Mouse (Mus musculus): ENCODE measurements around the gene Tctex1d4. TPM values are rescaled to one million over a fixed set of nuclear protein-coding genes. Genes with fewer than 3 reads are reported as not detected.
A peak's percentile ranks its signal among the peaks of the same experiment; 100 is the strongest.

Tctex1d4 gene
- total RNA-seq, 2 experiments from 2014 or later, result 0.95 to 2.3 TPM

GRCm38 (mm10) chr4:117119636-117120035, 7.0 kb upstream of the Tctex1d4 start:
- DNase-seq (ENCODE audit: low spot score in 2 of 2), result no peak

- DNase-seq (ENCODE audit: low spot score in 2 of 2), result no peak
These were observed 6.5 kb upstream of the Tctex1d4 start for GRCm38 (mm10) chr4:117120052-117120444.

DNA sequence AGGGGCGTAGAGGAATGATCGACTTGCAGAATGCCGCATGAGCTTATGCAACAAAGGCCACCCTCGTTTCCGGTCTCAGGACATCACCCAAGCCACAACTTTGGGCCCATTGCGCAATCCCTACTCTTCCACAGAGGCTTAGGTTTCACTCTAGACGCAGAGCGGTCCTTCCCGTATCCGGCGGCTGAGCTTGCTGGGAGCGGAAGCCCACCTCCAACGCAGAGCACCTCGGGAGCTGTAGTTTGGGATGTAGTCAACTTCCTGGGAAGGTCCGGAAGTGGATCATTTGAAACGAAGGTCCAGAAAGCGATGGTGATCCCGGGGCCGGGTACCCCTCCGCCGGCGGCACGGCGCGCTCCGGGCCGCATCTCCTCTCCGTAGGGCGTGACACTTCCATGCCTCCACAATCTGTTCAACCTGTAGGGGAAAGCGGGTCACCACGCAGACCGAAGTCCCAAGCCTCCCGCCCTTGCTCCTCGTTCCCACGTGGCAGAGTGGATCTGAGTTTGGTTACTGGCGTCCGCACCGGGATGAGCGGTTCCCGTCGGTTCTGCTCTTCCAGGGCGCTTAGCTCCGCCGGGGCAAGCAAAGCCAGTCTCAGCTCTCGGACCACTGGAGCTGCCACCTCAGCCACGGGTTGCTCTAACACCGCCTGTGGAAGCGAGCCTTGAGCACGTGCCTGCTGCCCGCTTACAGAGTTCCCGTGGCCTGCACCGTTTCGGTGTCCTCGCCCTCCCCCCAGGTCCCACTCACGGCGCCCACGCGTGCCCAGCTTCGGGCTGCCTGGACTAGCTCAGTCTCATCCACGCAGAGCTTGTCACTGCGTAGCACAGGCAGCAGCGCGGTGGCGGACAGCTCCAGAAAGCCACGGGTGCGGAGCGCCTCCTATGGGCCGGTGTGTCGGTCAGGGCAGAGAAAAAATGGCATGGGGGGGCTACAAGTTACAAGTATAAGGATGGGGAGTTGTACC, 5.9 kb upstream of the Tctex1d4 start:
- peak; percentile 90 to 96 for DNase-seq (ENCODE audit: low spot score in 2 of 2)

DNA sequence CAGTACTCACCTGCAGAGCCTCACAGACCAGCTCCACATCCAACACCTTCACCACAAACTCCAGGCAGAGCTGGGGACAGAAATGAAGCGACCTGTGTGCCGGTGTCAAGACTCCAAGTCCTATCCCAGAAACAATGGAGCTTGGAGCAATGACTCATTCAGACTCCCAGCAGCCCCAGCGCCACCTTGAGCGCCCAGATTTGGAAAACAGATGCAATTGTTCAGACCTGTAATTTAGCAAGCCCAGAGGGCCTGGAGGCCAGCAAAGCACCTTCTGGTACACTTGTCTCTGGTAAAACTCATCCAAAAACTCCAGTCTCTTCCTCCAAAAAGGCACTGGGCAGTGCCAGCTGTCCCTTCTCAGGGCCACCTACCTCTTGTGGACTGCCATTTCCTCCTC, 4.4 kb upstream of the Tctex1d4 start:
- DNase-seq (ENCODE audit: low spot score in 2 of 2), result no peak

DNA sequence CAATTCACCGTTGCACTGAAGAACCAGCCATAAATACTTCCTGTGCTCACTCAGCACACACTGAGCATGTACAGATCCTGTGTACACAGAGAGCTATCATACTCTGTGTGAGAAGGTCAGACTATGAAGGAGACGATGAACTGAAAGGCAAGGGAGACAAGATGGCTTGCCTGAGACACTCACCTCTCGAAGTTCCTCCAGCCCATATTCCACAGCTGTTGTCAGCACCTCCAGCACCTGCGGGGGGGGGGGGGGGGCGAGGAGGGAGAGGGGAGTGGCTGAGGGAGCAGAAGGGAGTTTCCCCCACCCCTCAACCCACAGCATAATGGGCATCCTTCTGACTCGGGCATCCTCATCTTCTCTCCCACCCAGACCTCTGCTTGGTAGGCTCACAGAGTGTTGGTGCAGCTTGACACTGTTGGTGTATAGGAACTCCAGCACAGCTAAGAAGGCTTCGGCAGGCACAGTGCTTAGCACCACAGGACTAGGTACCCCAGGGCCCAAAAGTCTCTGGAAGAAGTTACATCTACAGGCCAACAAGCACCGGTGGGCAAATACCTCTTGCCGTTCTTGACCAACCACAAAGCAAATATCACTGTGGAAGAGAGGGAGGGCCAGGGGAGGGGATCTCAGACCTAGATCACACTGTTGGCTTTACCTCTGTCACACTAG, 2.9 kb upstream of the Tctex1d4 start:
- DNase-seq (ENCODE audit: low spot score in 2 of 2), result no peak

DNA sequence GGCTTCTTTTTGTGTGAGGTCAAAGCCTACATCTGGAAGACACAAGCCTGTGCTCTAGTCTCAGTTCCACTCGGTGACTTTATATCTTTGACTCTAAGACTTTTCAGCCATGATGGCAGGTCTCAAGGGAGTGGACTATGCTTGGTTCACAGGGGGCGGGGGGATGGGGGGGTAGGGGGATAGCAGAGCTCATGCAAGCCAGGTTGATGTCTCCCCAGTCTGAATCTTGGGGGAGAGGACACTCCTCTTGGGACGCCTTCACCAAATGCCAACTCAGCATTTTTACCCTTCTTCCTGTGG, 2.4 kb upstream of the Tctex1d4 start:
- no peak for DNase-seq (ENCODE audit: low spot score in 2 of 2)

GRCm38 (mm10) chr4:117124518-117125347, 1.9 kb upstream of the Tctex1d4 start:
- DNase-seq (ENCODE audit: low spot score in 2 of 2), result peak in 1 of 2 experiments; percentile 34

- peak; percentile 77 to 80 for DNase-seq (ENCODE audit: low spot score in 2 of 2)
These were observed 1.2 kb upstream of the Tctex1d4 start, which contains the start of gene Btbd19 for GRCm38 (mm10) chr4:117125348-117125909. Gene Btbd19, minus strand, starts transcription at chr4:117125725.

DNA sequence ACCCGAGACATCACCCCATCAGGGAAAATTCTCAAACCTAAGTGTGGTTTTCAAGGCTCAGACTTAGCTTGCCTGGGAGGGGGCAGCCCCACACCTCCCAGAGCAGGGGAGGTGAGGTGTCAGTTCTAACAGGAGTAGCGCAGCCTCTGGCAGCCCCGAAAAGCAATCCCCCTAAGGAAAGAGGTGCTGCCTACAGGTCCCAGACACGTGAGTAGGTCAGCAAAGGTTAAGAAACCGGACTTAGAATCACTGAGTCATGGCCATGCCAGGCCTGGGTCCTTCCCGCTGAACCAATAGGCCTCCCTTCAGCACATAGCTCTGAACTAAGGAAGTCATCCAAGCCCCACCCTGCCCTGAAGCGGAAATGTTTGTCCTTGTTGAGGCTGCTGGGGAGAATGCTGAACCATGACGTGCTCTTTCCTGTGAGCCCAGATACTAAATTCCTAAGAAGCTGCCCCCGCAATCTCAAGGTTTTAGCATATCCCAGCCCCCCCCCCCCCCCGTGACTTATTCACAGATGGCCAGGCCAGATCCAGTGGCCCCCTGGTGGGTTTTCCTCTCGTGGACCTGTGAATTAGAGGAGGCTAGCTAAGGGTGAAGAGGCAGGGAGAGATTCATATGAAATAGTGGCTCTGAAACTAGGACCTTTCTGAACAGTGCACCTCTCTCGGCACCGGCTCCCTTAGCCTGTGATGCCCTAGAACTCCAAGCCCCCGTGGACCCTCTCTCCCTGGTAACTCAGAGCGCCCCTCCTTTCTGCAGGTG, 502 bp upstream of the Tctex1d4 start:
- DNase-seq (ENCODE audit: low spot score in 2 of 2), result peak in 1 of 2 experiments; percentile 28

DNA sequence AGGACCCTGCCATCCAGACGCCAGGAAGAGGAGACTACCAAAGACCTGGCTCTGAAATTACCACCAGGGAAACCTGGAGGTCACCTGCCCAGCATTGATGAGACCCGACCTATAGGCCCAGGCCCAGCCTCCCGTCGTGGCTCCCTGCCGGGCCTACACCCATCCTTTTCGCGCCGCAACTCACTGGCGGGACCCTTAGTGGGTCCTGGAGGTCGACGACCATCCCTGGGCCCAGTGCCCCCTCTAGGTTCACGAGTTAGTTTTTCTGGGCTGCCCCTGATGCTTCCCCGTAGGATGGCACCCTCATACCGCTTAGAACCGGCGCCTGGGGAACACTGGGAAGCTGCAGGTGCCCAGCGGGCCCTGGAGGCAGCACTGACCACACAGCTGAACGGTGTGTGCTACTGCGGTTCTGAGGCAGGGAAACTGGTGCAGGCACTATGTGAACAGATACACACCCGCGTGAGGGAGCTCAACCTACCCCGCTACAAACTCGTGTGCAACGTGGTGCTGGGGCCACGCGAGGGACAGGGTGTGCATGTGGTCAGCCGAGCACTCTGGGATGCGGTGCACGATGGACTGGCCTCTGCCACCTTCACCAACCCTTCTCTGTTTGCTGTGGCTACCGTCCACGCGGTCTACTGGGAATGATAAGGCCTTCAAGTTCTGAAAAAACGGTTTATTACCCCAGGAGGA, 1.5 kb downstream of the Tctex1d4 start:
- DNase-seq (ENCODE audit: low spot score in 2 of 2), result no peak

GRCm38 (mm10) chr4:117130790-117131189, 4.2 kb downstream of the Tctex1d4 start:
- DNase-seq (ENCODE audit: low spot score in 2 of 2), result no peak

DNA sequence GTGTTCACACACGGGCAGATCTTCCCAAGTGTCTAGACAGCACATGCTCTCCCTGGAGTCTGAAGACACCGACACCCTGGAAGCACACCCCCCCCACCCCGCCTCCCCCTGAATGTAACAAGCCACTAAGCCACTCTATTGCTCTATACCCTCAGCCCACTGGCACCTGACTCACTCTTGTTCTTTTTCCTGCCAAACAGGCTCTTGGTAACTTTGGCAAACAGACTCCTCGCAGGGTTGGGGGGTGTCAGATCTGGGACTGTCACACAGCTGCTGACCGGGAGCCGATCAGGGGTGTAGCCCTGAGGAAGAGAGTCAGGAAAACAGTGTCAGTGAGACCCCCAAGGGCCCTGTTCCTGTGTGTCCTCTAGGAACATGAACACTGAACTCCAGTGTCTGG, 4.6 kb downstream of the Tctex1d4 start:
- no peak for DNase-seq (ENCODE audit: low spot score in 2 of 2)

DNA sequence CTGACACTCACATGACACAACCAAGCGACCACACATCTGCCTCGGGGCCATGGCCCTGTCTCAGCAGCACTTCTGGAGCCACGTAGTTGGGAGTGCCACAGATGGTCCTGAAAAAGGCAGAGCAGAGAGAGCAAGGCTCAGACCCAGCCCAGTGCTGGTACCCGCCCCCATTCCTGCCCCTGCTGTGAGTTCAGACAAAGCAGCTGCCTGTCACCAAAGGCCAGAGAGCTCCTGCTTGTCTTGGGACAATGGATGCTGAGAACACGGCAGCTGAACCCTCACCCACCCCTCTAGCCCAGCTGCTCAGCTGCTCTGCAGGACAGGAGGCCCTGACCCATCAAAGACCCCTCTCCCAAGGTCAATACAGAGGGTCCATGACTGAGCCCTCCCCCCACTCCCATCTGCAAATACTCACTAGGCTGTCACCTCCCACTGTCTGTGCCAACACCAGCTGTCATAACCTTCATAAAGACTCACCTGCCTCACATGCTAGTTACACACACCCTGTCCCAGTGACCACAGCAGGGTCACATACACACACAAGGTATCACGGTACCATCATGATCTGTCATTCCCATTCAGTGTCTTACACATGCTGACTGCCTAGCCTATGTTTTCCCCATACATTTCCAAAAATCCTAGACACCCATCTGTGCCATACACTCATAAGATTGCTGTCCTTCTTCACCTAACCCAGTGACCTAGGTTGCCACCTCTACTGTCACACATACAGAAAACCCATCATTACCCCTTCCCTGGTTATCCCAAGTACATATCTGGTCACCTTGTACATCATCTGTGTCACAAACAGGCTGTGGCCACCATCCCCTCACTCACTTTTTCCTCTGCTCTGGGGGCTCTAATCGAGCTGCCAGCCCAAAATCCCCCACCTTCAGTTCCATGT, 5.5 kb downstream of the Tctex1d4 start:
- DNase-seq (ENCODE audit: low spot score in 2 of 2), result no peak

GRCm38 (mm10) chr4:117132794-117133143, 6.2 kb downstream of the Tctex1d4 start:
- DNase-seq (ENCODE audit: low spot score in 2 of 2), result no peak

- no peak for DNase-seq (ENCODE audit: low spot score in 2 of 2)
These were observed 6.8 kb downstream of the Tctex1d4 start for GRCm38 (mm10) chr4:117133366-117133796.

DNA sequence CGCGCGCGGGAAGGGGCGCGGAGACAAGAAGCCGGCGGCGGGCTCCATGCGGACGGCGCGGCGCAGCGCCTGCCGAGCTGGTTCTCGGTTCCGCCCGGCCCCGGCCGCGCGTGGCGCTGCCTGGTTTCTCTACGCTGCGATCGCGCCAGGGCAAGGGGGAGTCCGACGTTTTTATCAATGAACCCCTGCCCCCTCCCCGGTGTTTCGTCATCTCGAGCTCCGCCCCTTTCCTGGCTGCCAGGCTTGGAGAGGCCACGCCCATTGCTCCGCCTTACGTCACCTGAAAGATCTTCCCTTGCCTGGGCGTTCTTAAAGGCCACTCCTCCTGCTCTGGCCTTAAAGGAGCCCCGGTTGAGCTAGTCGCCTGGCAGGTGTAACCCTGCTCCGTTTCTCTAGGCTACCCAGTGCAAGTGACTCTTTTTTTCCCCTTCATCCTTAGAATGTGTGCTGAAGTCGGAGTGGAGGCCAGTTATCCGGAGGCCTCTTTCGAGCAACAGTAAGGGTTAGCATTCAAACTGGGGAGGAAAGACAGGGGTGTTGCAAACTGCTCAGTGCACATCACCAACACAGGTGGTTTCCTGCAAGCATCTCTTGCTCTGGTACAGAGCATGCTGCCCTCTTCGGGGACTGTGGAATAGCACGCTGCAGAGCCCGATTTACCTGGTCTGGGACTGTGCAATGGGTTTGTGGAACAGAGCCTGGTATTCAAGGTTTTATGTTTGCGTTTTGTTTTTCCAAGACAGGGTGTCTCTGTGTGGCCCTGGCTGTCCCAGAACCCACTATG, 7.4 kb downstream of the Tctex1d4 start, which contains the start of gene Plk3:
Plk3 (minus strand) TSS at position 147 of the 784 bp plus-strand sequence.
- peak; percentile 96 to 98 for DNase-seq (ENCODE audit: low spot score in 2 of 2)

DNA sequence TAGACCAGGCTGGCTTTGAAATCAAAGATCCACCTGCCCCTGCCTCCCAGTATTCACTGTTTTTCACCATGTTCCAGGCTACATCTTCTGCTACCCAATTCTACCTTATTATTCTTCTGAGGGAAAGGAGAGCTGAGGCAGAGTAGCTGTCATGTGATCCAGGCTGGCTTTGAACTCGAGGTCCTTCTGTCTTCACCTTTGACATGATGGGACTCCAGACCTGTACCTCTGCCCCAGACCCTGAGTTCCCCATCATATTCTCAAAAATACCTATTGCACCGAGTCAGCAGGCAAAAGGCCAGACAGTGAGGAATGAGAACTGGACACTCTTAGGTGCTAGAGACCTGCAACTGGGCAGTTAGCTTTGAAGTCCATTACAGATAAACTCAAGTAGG, 8.0 kb downstream of the Tctex1d4 start:
- no peak for DNase-seq (ENCODE audit: low spot score in 2 of 2)

DNA sequence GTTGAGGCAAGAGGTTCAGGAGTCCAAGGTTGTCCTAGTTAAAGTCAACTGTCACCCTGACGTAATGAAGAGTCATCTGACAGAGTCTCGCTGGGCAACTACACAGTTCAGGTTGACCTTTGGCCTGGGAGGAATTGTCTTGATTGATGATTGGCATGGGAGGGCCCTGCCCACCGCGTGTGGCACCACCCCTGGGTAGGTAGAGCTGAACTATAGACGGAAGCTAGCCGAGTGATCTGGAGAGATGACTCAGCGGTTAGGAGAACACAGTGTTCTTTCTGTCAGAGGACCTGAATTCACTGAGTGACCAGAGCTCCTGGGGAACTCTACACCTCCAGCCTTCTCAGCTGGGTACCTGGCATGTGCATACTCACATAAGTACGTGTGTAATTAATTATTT, 9.4 kb downstream of the Tctex1d4 start:
- no peak for DNase-seq (ENCODE audit: low spot score in 2 of 2)

Measured in layer of hippocampus, postnatal 14 days (tissue).